Mouse (Mus musculus): ENCODE results near the gene Col13a1. TPM values are rescaled to one million over a fixed set of nuclear protein-coding genes. Genes with fewer than 3 reads are reported as not detected.

Gene Col13a1
- polyA plus RNA-seq, 1 experiment from 2014 or later: 0.96 TPM

GRCm38 (mm10) chr10:61869796-61870195 is 109.1 kb downstream of the Col13a1 start:
- H3K9ac ChIP-seq: no peak overlapping the region
- H3K36me3 ChIP-seq (replicated peaks): no peaks in the 10 kb centered on the region
- H3K4me3 ChIP-seq (replicated peaks): no peak overlapping the region
- H3K9me3 ChIP-seq: no peaks in the 10 kb centered on the region
- H3K4me2 ChIP-seq: no peak overlapping the region
- 73% methylated on average over 3 of the region's 3 CpGs for WGBS
- no peak for ATAC-seq (ENCODE audit: low FRiP score)
- H3K27me3 ChIP-seq: no peaks in the 10 kb centered on the region
- H3K4me1 ChIP-seq: no peaks in the 10 kb centered on the region
- H3K27ac ChIP-seq: no peak overlapping the region

- no peak overlapping the region for H3K4me3 ChIP-seq (replicated peaks)
- no peak overlapping the region for H3K9ac ChIP-seq
- no peak for ATAC-seq (ENCODE audit: low FRiP score)
- no peak overlapping the region for H3K27ac ChIP-seq
- no peaks in the 10 kb centered on the region for H3K4me1 ChIP-seq
- H3K27me3 ChIP-seq: no peaks in the 10 kb centered on the region
- H3K4me2 ChIP-seq: no peak overlapping the region
- no peaks in the 10 kb centered on the region for H3K36me3 ChIP-seq (replicated peaks)
- WGBS: 69% methylated on average over 11 of the region's 11 CpGs
- peaks cover 32% of the 10 kb centered on the region for H3K9me3 ChIP-seq
These were observed 112.8 kb downstream of the Col13a1 start for GRCm38 (mm10) chr10:61866045-61866580.

DNA sequence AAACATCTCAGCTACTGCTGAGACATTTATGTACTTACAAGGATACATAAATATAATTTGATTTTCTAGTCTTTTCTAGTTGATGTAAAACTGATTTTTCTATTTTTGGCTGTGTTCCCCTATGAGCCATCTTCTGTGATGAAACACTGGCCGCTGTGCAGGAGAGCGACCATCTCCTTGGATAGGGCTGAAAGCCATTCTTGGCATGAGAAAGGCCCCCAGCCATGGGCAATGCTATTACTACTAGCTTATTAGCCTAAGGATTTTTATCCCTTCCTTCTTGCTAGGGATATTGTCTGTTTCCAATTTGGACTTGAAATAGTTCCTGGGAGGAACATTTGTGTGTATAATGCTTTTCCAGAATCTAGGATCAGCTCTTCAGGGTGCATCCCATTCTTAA is 119.5 kb downstream of the Col13a1 start:
- no peak overlapping the region for H3K4me2 ChIP-seq
- ATAC-seq (ENCODE audit: low FRiP score): no peak
- H3K9ac ChIP-seq: no peak overlapping the region
- no peaks in the 10 kb centered on the region for H3K4me1 ChIP-seq
- no peaks in the 10 kb centered on the region for H3K27me3 ChIP-seq
- no peak overlapping the region for H3K4me3 ChIP-seq (replicated peaks)
- peaks cover 30% of the 10 kb centered on the region for H3K9me3 ChIP-seq
- H3K27ac ChIP-seq: no peak overlapping the region
- WGBS: 95% methylated on average over 2 of the region's 2 CpGs
- H3K36me3 ChIP-seq (replicated peaks): no peaks in the 10 kb centered on the region

GRCm38 (mm10) chr10:61855139-61855675 is 123.7 kb downstream of the Col13a1 start:
- Histone ChIP-seq H3K36me3 (replicated peaks) (no peaks in the 10 kb centered on the region), H3K9me3 (no peaks in the 10 kb centered on the region), H3K27ac (no peak overlapping the region), H3K27me3 (no peaks in the 10 kb centered on the region), H3K4me2 (no peak overlapping the region), H3K4me1 (no peaks in the 10 kb centered on the region), H3K9ac (no peak overlapping the region), H3K4me3 (replicated peaks) (no peak overlapping the region)
- ATAC-seq (ENCODE audit: low FRiP score): no peak
- WGBS: 88% methylated on average over 8 of the region's 8 CpGs

DNA sequence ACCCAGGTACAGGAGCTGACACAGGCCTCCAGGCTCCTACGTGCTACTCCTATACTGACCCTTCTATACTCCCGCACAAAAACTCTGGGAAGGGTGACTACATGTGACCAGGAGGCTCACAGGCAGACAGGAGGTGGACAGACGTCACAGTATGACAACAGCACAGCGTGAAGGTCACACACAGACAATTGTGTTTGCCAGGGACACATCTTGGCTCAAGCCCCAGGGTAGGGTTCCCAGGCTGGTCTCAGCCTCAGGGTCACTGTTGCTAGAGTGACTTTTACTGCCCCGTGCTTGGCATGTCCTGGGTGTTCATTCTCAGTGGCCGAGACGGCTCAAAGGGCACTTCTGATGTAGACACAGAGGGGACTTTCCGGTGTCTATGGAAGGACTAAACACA is 126.1 kb downstream of the Col13a1 start:
- H3K27me3 ChIP-seq: no peaks in the 10 kb centered on the region
- H3K27ac ChIP-seq: no peak overlapping the region
- H3K9ac ChIP-seq: no peak overlapping the region
- no peak for ATAC-seq (ENCODE audit: low FRiP score)
- H3K36me3 ChIP-seq (replicated peaks): no peaks in the 10 kb centered on the region
- H3K4me2 ChIP-seq: no peak overlapping the region
- H3K4me3 ChIP-seq (replicated peaks): no peak overlapping the region
- no peaks in the 10 kb centered on the region for H3K9me3 ChIP-seq
- WGBS: 87% methylated on average over 8 of the region's 8 CpGs
- no peaks in the 10 kb centered on the region for H3K4me1 ChIP-seq

DNA sequence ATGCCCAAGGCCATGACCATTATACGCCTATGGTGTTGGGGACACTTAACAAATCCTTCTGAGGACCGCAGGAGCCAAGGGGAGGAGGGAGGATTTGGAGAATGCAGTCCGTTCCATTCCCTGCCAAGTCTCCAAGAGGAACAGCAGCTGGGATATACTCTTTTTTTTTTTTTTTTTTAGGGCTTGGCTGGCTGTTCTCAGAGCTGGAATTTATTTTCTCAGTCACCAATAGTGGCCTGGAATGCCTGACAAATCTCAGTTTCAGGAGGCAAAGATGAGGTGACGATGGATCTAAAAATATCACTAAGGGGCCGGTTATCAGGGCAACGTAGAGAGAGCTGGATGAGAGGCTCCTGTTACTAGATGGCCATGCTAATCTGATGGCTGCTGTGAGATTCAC is 130.4 kb downstream of the Col13a1 start:
- H3K4me2 ChIP-seq: no peak overlapping the region
- no peak overlapping the region for H3K9ac ChIP-seq
- no peaks in the 10 kb centered on the region for H3K9me3 ChIP-seq
- no peak overlapping the region for H3K27ac ChIP-seq
- no peaks in the 10 kb centered on the region for H3K4me1 ChIP-seq
- ATAC-seq (ENCODE audit: low FRiP score): no peak
- no peaks in the 10 kb centered on the region for H3K27me3 ChIP-seq
- H3K36me3 ChIP-seq (replicated peaks): no peaks in the 10 kb centered on the region
- H3K4me3 ChIP-seq (replicated peaks): no peak overlapping the region
- 89% methylated on average over 6 of the region's 6 CpGs for WGBS

GRCm38 (mm10) chr10:61845476-61845875 is 133.4 kb downstream of the Col13a1 start:
- no peak overlapping the region for H3K4me3 ChIP-seq (replicated peaks)
- ATAC-seq (ENCODE audit: low FRiP score): no peak
- no peaks in the 10 kb centered on the region for H3K9me3 ChIP-seq
- no peaks in the 10 kb centered on the region; the same call in 1 of the 2 replicates for H3K27me3 ChIP-seq
- H3K36me3 ChIP-seq (replicated peaks): no peaks in the 10 kb centered on the region
- H3K9ac ChIP-seq: no peak overlapping the region
- no peak overlapping the region for H3K27ac ChIP-seq
- WGBS: 75% methylated on average over 4 of the region's 4 CpGs
- no peak overlapping the region for H3K4me2 ChIP-seq
- no peaks in the 10 kb centered on the region; the same call in 1 of the 2 replicates for H3K4me1 ChIP-seq

DNA sequence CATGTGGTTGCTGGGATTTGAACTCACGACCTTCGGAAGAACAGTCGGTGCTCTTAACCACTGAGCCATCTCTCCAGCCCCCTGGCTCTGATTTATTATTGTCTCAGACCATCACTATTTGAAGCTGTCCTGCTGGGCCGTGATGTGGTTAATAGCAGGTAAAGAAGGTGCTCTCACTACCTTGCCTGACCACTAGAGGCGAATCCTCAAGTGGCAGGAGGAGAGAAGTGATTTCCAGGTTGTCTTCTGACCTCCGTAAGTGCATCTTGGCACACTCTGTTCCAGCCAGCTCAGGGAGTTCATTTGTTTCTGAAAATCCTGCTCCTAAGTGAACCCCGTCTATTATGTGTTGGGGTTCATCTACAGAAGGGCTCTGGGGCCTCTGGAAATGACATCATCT is 134.4 kb downstream of the Col13a1 start:
- Histone ChIP-seq H3K9ac (no peak overlapping the region), H3K27ac (no peak overlapping the region), H3K36me3 (replicated peaks) (no peaks in the 10 kb centered on the region), H3K9me3 (no peaks in the 10 kb centered on the region), H3K4me2 (no peak overlapping the region), H3K4me3 (replicated peaks) (no peak overlapping the region), H3K4me1 (no peaks in the 10 kb centered on the region; the same call in 1 of the 2 replicates), H3K27me3 (peaks cover 6% of the 10 kb centered on the region; the same call in 1 of the 2 replicates)
- no peak for ATAC-seq (ENCODE audit: low FRiP score)
- WGBS: 70% methylated on average over 7 of the region's 7 CpGs

DNA sequence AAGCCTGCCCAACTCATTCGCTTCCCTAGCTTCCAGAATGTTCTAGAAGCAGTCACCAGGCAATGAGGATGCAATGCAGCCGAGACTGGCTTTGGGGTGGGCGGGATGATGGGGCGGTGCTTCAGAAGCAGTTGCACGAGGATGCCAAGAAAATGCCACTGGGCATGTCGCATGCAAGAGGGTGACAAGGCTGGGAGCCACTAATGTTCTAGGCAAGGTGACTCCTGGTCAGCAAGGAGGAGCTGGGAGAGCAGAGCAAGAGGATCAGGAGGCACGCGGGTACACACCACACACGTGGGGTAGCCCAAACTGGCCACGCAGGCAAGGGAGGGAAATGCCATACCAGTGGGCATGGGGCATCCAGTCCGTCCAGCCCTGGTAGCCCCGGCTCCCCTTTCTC is 136.6 kb downstream of the Col13a1 start:
- Histone ChIP-seq H3K27ac (no peak overlapping the region), H3K36me3 (replicated peaks) (no peaks in the 10 kb centered on the region), H3K27me3 (peaks cover 10% of the 10 kb centered on the region; the same call in 1 of the 2 replicates), H3K4me2 (no peak overlapping the region), H3K4me1 (peaks cover 5% of the 10 kb centered on the region), H3K9ac (no peak overlapping the region), H3K9me3 (no peaks in the 10 kb centered on the region), H3K4me3 (replicated peaks) (no peak overlapping the region)
- 89% methylated on average over 12 of the region's 12 CpGs for WGBS
- ATAC-seq (ENCODE audit: low FRiP score): no peak

- Histone ChIP-seq H3K4me3 (replicated peaks) (no peak overlapping the region), H3K4me2 (no peak overlapping the region), H3K27me3 (peaks cover 10% of the 10 kb centered on the region; the same call in 1 of the 2 replicates), H3K4me1 (peaks cover 5% of the 10 kb centered on the region), H3K9ac (no peak overlapping the region), H3K36me3 (replicated peaks) (no peaks in the 10 kb centered on the region), H3K27ac (no peak overlapping the region), H3K9me3 (no peaks in the 10 kb centered on the region)
- no peak for ATAC-seq (ENCODE audit: low FRiP score)
- WGBS: 77% methylated on average over 9 of the region's 9 CpGs
These were observed 139.6 kb downstream of the Col13a1 start for GRCm38 (mm10) chr10:61839326-61839725.

GRCm38 (mm10) chr10:61838769-61839168 is 140.1 kb downstream of the Col13a1 start:
- H3K36me3 ChIP-seq (replicated peaks): no peaks in the 10 kb centered on the region
- peaks cover 5% of the 10 kb centered on the region for H3K4me1 ChIP-seq
- ATAC-seq (ENCODE audit: low FRiP score): peak; percentile 75; the same call in 1 of the 2 replicates
- H3K4me3 ChIP-seq (replicated peaks): no peak overlapping the region
- no peak overlapping the region for H3K27ac ChIP-seq
- no peaks in the 10 kb centered on the region for H3K9me3 ChIP-seq
- H3K27me3 ChIP-seq: peaks cover 10% of the 10 kb centered on the region; the same call in 1 of the 2 replicates
- WGBS: 1% methylated on average over 6 of the region's 6 CpGs
- H3K4me2 ChIP-seq: no peak overlapping the region
- no peak overlapping the region for H3K9ac ChIP-seq

- ATAC-seq (ENCODE audit: low FRiP score): no peak
- Histone ChIP-seq H3K27me3 (peaks cover 10% of the 10 kb centered on the region; the same call in 1 of the 2 replicates), H3K9me3 (no peaks in the 10 kb centered on the region), H3K36me3 (replicated peaks) (no peaks in the 10 kb centered on the region), H3K4me3 (replicated peaks) (no peak overlapping the region), H3K4me2 (no peak overlapping the region), H3K9ac (no peak overlapping the region), H3K4me1 (peaks cover 5% of the 10 kb centered on the region; the same call in 1 of the 2 replicates), H3K27ac (no peak overlapping the region)
- 75% methylated on average over 8 of the region's 8 CpGs for WGBS
These were observed 141.6 kb downstream of the Col13a1 start for GRCm38 (mm10) chr10:61837286-61837685.

GRCm38 (mm10) chr10:61834288-61834687 is 144.6 kb downstream of the Col13a1 start:
- H3K4me3 ChIP-seq (replicated peaks): no peak overlapping the region
- H3K4me2 ChIP-seq: no peak overlapping the region
- no peak overlapping the region for H3K9ac ChIP-seq
- peaks cover 5% of the 10 kb centered on the region; the same call in 1 of the 2 replicates for H3K4me1 ChIP-seq
- no peak overlapping the region for H3K27ac ChIP-seq
- H3K9me3 ChIP-seq: no peaks in the 10 kb centered on the region
- H3K36me3 ChIP-seq (replicated peaks): no peaks in the 10 kb centered on the region
- 0 out of 2 replicates have a peak, but pooled peaks cover 2% of the 10 kb centered on the region for H3K27me3 ChIP-seq
- WGBS: 93% methylated on average over 6 of the region's 6 CpGs
- no peak for ATAC-seq (ENCODE audit: low FRiP score)

Measured in forebrain, embryonic 12.5 days (tissue).